Mouse (Mus musculus) heart, postnatal 0 days (tissue): ENCODE data around the gene Thrb. TPM values are rescaled to one million over a fixed set of nuclear protein-coding genes. Genes with fewer than 3 reads are reported as not detected.

Experiments
- ATAC-seq: fragments of 200-750 bp; cut with Nextera tagmentation; 2 replicates; pipeline ENCODE4 v1.8.0; 2017; ENCODE audit warnings: low read depth, moderate number of reproducible peaks, moderate library complexity; ENCODE audit not compliant: insufficient read depth
- DNase-seq: peaks from one replicate; pipeline ENCODE4 v3.0.0-alpha.2; 2016; ENCODE audit warnings: low spot score
- H3K27ac ChIP-seq: fragments of 300-500 bp; sonication (generic); 2 replicates; pipeline ENCODE4 v1.5.1; 2014; ENCODE audit warnings: low read depth, mild to moderate bottlenecking
- H3K27me3 ChIP-seq: fragments of 300-500 bp; sonication (generic); 2 replicates; pipeline ENCODE4 v1.6.1; 2014; ENCODE audit warnings: low read length, mixed read lengths; ENCODE audit not compliant: control insufficient read depth, insufficient read depth
- H3K36me3 ChIP-seq: fragments of 300-500 bp; sonication (generic); replicated peaks from 2 replicates; pipeline ENCODE4 v1.6.1; 2014; ENCODE audit warnings: low read length, mixed read lengths; ENCODE audit not compliant: control insufficient read depth, insufficient read depth
- H3K4me1 ChIP-seq: fragments of 300-500 bp; sonication (generic); 2 replicates; pipeline ENCODE4 v1.6.1; 2014; ENCODE audit warnings: antibody characterized with exemption; ENCODE audit not compliant: control insufficient read depth, insufficient read depth
- H3K4me2 ChIP-seq: fragments of 300-500 bp; sonication (generic); 2 replicates; pipeline ENCODE4 v1.6.1; 2014; ENCODE audit warnings: low read depth, mild to moderate bottlenecking, low read length, moderate library complexity
- H3K4me3 ChIP-seq: fragments of 300-500 bp; sonication (generic); 2 replicates; pipeline ENCODE4 v1.5.1; 2014; ENCODE audit warnings: low read depth, low read length
- H3K9ac ChIP-seq: fragments of 300-500 bp; sonication (generic); replicated peaks from 2 replicates; pipeline ENCODE4 v1.6.1; 2014; ENCODE audit warnings: low read depth, low read length, mixed read lengths
- H3K9me3 ChIP-seq: fragments of 300-500 bp; sonication (generic); replicated peaks from 2 replicates; pipeline ENCODE4 v1.6.1; 2016; ENCODE audit warnings: low read length; ENCODE audit not compliant: control insufficient read depth
- CTCF ChIP-seq: IDR thresholded peaks from 2 replicates; pipeline ENCODE4 v1.5.1; 2016; ENCODE audit warnings: antibody characterized with exemption, control low read depth, low read depth
- EP300 ChIP-seq: IDR thresholded peaks from 2 replicates; pipeline ENCODE4 v1.6.1; 2016; ENCODE audit warnings: antibody characterized with exemption, low read depth
- WGBS: fragments of 180-500 bp; shearing (Covaris S2); extraction: QIAGEN DNeasy Blood & Tissue Kit; methylation state at CpG from one replicate; pipeline ENCODE4 v1.1.7; 2014; 5-methylcytosine and 5-hydroxymethylcytosine counted together
- polyA plus RNA-seq: library from polyadenylated mRNA; unstranded; fragments of >200 nt; fragmentation: Nextera tagmentation; extraction: Ambion mirVana; gene quantifications from 2 replicates; pipeline ENCODE4 v1.2.1, GENCODE M21; 2015
- total RNA-seq: library from RNA; depleted of rRNA; stranded (reverse); fragments of >200 nt; gene quantifications from 2 replicates; pipeline ENCODE4 v1.2.3, GENCODE M21; 2014; ENCODE audit warnings: low replicate concordance

Thrb gene
- total and polyA plus RNA-seq, 2 experiments from 2014 or later: 0.90 to 1.0 TPM

DNA sequence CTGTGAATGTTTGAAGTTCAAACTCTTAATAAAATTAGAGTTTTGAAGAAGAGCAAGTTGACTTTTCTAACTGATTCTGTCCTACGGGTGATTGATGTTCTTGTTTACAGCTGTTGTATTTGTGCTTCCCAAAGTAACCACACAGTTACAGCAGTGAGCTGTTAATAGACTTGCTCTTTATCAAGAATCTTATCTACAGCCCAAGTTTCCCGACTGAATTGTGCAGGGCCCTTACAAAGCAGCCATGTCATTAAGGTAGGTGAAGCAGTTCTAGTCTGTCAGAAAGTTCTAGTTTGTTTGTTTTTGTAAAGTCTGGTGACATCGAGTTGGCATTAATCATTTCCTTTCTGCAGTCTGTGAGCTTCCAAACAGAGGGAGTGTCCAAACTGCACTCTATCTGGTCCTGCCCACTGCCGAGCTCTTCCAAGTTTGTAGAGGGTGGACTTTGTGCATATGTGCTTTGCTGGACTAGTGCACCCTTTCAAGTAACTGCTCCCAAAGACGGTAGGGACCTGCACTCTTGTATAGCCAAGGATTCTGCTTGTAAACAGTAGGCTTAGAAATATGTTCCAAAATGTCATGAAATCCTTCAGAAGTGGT lies 124.2 kb downstream of the Thrb start:
- DNase-seq (no peak), ATAC-seq (no peak)
- no peaks in the 10 kb centered on the region for H3K9me3 ChIP-seq
- no peaks in the 10 kb centered on the region for H3K36me3 ChIP-seq
- 17% methylated on average over 5 of the region's 5 CpGs for WGBS
- TF ChIP-seq EP300 (no peak), CTCF (no peak)
- no peak overlapping the region for H3K4me2 ChIP-seq
- no peaks in the 10 kb centered on the region for H3K4me1 ChIP-seq
- H3K9ac ChIP-seq: no peak overlapping the region
- no peak overlapping the region for H3K27ac ChIP-seq
- no peaks in the 10 kb centered on the region for H3K27me3 ChIP-seq
- H3K4me3 ChIP-seq: no peak overlapping the region

DNA sequence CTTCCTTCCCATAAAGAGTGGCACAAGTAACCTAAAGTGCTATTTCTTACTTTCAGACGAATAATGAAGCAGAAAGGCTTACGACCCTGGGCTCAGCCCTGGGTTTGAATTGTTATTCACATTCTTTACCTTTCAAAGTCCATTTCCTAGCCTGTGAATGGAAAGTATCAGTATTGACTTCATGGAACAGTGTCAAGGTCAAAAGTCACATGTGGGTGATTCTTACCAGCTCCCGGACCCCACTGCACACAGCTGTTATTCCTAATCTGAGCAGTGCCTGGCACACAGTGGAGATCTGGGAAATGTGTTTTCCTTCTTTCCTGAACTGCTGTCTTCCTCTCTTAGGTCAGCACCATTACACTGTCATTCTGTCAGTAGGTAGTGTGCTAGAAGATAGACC lies 125.3 kb downstream of the Thrb start:
- no peaks in the 10 kb centered on the region for H3K4me1 ChIP-seq
- H3K36me3 ChIP-seq: no peaks in the 10 kb centered on the region
- no peak overlapping the region for H3K27ac ChIP-seq
- H3K4me3 ChIP-seq: no peak overlapping the region
- no peak for TF ChIP-seq CTCF
- TF ChIP-seq EP300: no peak
- DNase-seq: no peak
- WGBS: 36% methylated on average over 3 of the region's 3 CpGs
- no peaks in the 10 kb centered on the region for H3K9me3 ChIP-seq
- no peaks in the 10 kb centered on the region for H3K27me3 ChIP-seq
- no peak overlapping the region for H3K9ac ChIP-seq
- no peak overlapping the region for H3K4me2 ChIP-seq
- no peak for ATAC-seq

DNA sequence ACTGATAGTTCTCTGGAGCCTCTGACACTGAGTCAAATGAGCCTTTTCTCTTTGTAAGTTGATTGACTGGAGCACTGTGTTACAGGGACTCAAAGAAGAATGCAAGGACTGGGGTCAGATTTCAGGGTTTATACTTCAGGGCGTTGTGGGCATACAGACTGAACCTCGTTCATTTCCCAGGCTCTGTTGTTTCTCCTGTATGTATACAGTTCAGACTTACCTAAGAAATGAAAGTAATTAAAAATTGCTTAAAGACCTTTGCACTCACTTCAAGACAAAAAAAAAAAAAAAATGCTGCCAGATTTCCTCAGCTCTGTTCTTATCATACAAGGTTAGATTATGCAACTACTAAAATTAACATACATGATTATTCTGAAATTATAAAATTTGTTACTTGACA lies 126.2 kb downstream of the Thrb start:
- TF ChIP-seq EP300 (no peak), CTCF (no peak)
- DNase-seq (no peak), ATAC-seq (no peak)
- Histone ChIP-seq H3K4me3 (no peak overlapping the region), H3K4me1 (no peaks in the 10 kb centered on the region), H3K36me3 (no peaks in the 10 kb centered on the region), H3K4me2 (no peak overlapping the region), H3K9me3 (no peaks in the 10 kb centered on the region), H3K27ac (no peak overlapping the region), H3K27me3 (no peaks in the 10 kb centered on the region), H3K9ac (no peak overlapping the region)
- 27% methylated on average over 2 of the region's 2 CpGs for WGBS

DNA sequence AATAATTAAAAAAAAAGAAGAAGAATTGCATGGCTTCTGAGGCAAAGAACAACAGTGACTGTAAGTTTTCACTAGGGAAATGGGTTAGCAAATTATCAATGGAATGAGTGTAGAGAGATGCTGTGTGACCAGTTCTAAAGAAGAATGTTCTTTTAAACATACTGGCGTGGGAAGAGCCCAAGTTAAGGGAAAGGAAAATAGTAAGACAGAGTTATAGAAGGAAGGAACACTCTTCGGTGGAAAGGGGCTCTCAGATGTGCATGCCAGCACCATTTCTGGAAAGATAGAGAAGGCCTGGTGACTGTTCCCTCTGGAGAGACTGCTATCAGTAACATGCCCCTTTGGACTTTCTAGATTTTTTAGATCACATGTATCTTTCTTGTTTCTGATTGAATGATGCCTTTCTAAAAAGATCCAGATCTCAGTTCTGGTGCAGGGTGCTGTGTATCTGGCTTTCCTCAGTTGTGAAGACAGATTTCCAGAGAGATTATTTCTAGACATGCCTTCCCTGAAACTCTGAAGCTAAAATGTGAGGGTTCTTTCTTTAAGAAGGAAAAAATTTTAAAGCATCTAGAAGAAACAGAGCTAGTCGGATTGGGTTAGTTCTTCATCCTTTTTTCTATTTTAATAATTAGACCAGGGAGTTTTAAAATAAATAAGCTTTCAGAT lies 144.0 kb downstream of the Thrb start:
- ATAC-seq: no peak
- WGBS: 55% methylated on average over 3 of the region's 3 CpGs

DNA sequence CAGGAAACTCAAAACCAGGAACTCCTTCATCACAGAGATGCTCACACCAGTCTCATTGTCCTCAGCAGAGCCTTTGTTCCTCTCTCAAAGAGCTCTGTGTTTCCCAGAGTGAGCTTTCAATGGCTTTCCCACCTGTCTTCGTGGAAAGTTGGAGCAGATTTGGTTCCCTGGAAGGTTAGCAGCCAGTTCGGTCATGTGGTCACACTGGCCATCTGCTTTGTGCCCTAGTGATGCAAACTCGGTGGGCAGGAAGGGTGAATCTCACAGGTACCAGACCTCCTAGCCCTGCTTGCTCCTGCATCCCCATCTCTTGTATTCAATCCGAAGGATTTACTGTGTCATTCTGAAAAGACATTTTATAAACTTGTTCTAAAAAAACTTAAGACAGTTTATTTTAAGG lies 151.0 kb downstream of the Thrb start:
- H3K27ac ChIP-seq: no peak overlapping the region
- 65% methylated on average over 4 of the region's 4 CpGs for WGBS
- DNase-seq (no peak), ATAC-seq (no peak)
- H3K4me1 ChIP-seq: no peaks in the 10 kb centered on the region
- no peaks in the 10 kb centered on the region for H3K27me3 ChIP-seq
- no peak overlapping the region for H3K9ac ChIP-seq
- H3K9me3 ChIP-seq: no peaks in the 10 kb centered on the region
- H3K4me2 ChIP-seq: no peak overlapping the region
- no peak for TF ChIP-seq EP300
- TF ChIP-seq CTCF: no peak
- no peak overlapping the region for H3K4me3 ChIP-seq
- H3K36me3 ChIP-seq: no peaks in the 10 kb centered on the region

More for the DNA sequence above, 144.0 kb downstream of the Thrb start:
- Histone ChIP-seq H3K4me3 (no peak overlapping the region), H3K36me3 (no peaks in the 10 kb centered on the region), H3K9me3 (no peaks in the 10 kb centered on the region), H3K27ac (no peak overlapping the region), H3K27me3 (no peaks in the 10 kb centered on the region), H3K4me1 (no peaks in the 10 kb centered on the region), H3K9ac (no peak overlapping the region), H3K4me2 (no peak overlapping the region)
- no peak for DNase-seq
- no peak for TF ChIP-seq EP300
- no peak for TF ChIP-seq CTCF

DNA sequence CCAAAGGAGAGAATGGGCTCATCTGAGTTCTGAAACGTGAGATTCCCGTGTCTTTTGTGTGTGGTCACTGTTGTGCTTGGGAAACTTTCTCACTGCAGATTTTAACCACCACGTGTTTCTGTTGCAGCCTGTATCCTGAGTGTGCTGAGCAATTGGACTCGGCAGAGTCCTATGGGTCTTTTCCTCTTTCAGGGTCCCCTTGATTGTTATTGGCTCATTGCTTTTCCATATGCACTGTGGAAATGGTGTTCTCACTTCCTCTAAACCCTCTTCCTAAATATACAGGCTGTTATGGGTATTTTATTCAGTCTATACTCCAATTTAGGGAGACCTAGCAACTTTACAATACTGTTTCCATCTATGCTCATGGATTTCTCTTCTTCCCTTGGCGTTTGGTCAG lies 152.4 kb downstream of the Thrb start:
- no peak for ATAC-seq

More for the DNA sequence above, 152.4 kb downstream of the Thrb start:
- Histone ChIP-seq H3K36me3 (no peaks in the 10 kb centered on the region), H3K27me3 (no peaks in the 10 kb centered on the region), H3K9ac (no peak overlapping the region), H3K4me1 (no peaks in the 10 kb centered on the region), H3K4me2 (no peak overlapping the region), H3K27ac (no peak overlapping the region), H3K4me3 (no peak overlapping the region), H3K9me3 (no peaks in the 10 kb centered on the region)
- DNase-seq: no peak
- TF ChIP-seq EP300 (no peak), CTCF (no peak)
- WGBS: 60% methylated on average over 5 of the region's 5 CpGs
